Mouse (Mus musculus): Measurements from ENCODE around the gene Mr1.

DNA sequence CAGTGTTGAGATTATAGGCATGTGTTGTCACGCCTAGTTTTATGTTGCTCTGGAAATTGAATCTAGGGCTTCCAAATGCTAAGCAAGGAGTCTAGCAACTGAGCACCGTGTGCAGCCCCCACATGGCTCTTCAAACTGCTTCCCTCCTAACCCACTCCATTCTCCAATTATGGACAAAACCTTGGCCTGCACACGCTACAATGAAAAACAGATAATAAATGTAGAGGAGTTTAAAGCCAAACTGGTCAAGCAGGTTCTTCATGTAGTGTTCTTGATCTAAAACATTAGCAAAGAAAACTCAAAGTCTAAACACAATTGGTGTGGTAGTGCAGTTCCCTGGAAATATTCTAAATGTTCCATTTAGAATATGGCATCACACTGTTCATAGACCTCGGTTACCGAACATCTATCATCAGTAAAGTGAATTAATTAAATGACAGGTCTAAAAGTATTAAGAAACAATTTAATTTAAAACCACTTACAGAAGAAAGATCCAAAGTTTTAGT, 19.1 kb downstream of the Mr1 start:
- no peak for TF ChIP-seq CTCF (IDR thresholded peaks at IDR 0.05; ENCODE audit: low read depth, low read length)
- no peak for TF ChIP-seq POLR2A (IDR thresholded peaks at IDR 0.05; ENCODE audit: extremely low read depth, insufficient read depth, low read length)

Data from liver, adult 2 months (tissue).